Mouse (Mus musculus): Measurements from ENCODE around the gene Numbl. TPM values are rescaled to one million over a fixed set of nuclear protein-coding genes. Genes with fewer than 3 reads are reported as not detected.

The Numbl gene
- polyA plus RNA-seq (2015; fragmentation: Nextera tagmentation; extraction: Ambion mirVana): 12.8 and 14.6 TPM in 2 replicates

DNA sequence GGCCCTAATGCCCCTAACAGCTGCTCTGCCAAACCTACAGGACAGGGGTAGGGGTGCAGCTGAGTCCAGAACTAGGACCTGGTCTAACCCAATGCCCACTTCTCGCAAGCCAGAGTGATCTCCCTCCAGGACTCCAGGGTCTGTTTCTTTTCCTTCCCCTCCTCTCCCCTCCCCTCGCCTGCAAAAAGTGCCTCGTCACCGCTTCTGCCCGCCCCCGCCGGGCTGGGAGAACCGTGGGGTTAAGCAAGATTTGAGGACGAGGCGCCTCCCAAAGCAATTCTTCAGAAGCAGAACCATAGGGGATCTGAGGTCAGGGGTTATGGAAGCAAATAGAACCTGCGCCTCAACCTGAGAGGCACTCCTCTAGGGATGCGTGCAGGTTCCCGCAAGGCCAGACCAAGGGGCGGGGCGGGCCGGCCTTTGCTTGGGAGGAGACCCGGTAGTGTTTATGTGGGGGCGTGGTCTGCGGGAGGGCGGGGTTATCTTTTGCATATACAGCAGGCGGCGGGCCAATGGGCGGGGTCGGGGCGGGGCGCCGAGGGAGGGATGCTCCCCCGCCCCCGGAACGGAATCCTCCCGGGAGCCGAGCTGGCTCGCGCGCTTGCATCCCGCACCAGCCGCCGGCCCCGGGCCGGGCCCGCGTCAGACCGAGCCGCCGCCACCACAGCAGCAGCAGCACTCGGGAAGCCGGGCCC is at the start of gene Numbl:
TSS of gene Numbl (plus strand) at position 229 of the 695 bp plus-strand sequence.
- TF ChIP-seq CTCF (IDR thresholded peaks at IDR 0.05; ENCODE audit: low read depth) (no peak), EP300 (optimal IDR thresholded peaks at IDR 0.05) (no peak)
- Histone ChIP-seq H3K4me3 (ENCODE audit: low read depth, low read length) (peak within 1 kb of the TSS; percentile 81), H3K4me1 (replicated peaks; ENCODE audit: control insufficient read depth, insufficient read depth) (0 out of 2 replicates have a peak, but pooled peaks cover 2% of the 10 kb centered on the region), H3K36me3 (ENCODE audit: control insufficient read depth, insufficient read depth, low read length) (0 out of 2 replicates have a peak, but pooled peaks cover 2% of the 10 kb centered on the region), H3K27me3 (ENCODE audit: control insufficient read depth, insufficient read depth, low read length) (no peaks in the 10 kb centered on the region), H3K4me2 (replicated peaks; ENCODE audit: low read depth) (peak within 1 kb of the TSS; percentile 72), H3K9me3 (ENCODE audit: control insufficient read depth, low read length) (no peaks in the 10 kb centered on the region), H3K27ac (replicated peaks) (peak within 1 kb of the TSS; percentile 87), H3K9ac (ENCODE audit: low read length) (peak within 1 kb of the TSS; percentile 92)
- DNase-seq (ENCODE audit: low spot score): peak; percentile 98
- under 1% methylated on average over 39 of the region's 47 CpGs for WGBS
- ATAC-seq (ENCODE audit: low FRiP score, low TSS enrichment): peak; percentile 86

- H3K36me3 ChIP-seq (ENCODE audit: control insufficient read depth, insufficient read depth, low read length): peaks cover 26% of the 10 kb centered on the region
- no peak overlapping the region for H3K9ac ChIP-seq (ENCODE audit: low read length)
Measured at GRCm38 (mm10) chr7:27212626-27213025, 45.6 kb upstream of the Numbl start.

GRCm38 (mm10) chr7:27218586-27218985 is 39.6 kb upstream of the Numbl start:
- no peak overlapping the region for H3K27ac ChIP-seq (replicated peaks)
- no peaks in the 10 kb centered on the region for H3K4me1 ChIP-seq (replicated peaks; ENCODE audit: control insufficient read depth, insufficient read depth)
- 81% methylated on average over 7 of the region's 7 CpGs for WGBS
- no peak overlapping the region for H3K4me2 ChIP-seq (replicated peaks; ENCODE audit: low read depth)
- H3K4me3 ChIP-seq (ENCODE audit: low read depth, low read length): no peak overlapping the region
- no peak overlapping the region for H3K9ac ChIP-seq (ENCODE audit: low read length)
- H3K36me3 ChIP-seq (ENCODE audit: control insufficient read depth, insufficient read depth, low read length): peaks cover 15% of the 10 kb centered on the region
- TF ChIP-seq CTCF (IDR thresholded peaks at IDR 0.05; ENCODE audit: low read depth) (no peak), EP300 (optimal IDR thresholded peaks at IDR 0.05) (no peak)
- DNase-seq (ENCODE audit: low spot score) (no peak), ATAC-seq (ENCODE audit: low FRiP score, low TSS enrichment) (no peak)
- no peaks in the 10 kb centered on the region for H3K27me3 ChIP-seq (ENCODE audit: control insufficient read depth, insufficient read depth, low read length)
- no peaks in the 10 kb centered on the region for H3K9me3 ChIP-seq (ENCODE audit: control insufficient read depth, low read length)

More at GRCm38 (mm10) chr7:27212626-27213025, 45.6 kb upstream of the Numbl start:
- Histone ChIP-seq H3K4me3 (ENCODE audit: low read depth, low read length) (no peak overlapping the region), H3K4me1 (replicated peaks; ENCODE audit: control insufficient read depth, insufficient read depth) (no peaks in the 10 kb centered on the region), H3K4me2 (replicated peaks; ENCODE audit: low read depth) (no peak overlapping the region), H3K27ac (replicated peaks) (no peak overlapping the region), H3K9me3 (ENCODE audit: control insufficient read depth, low read length) (no peaks in the 10 kb centered on the region), H3K27me3 (ENCODE audit: control insufficient read depth, insufficient read depth, low read length) (no peaks in the 10 kb centered on the region)
- DNase-seq (ENCODE audit: low spot score) (no peak), ATAC-seq (ENCODE audit: low FRiP score, low TSS enrichment) (no peak)
- 92% methylated on average over 2 of the region's 2 CpGs for WGBS
- TF ChIP-seq EP300 (optimal IDR thresholded peaks at IDR 0.05): no peak
- TF ChIP-seq CTCF (IDR thresholded peaks at IDR 0.05; ENCODE audit: low read depth): no peak

GRCm38 (mm10) chr7:27219937-27220336 is 38.3 kb upstream of the Numbl start:
- 75% methylated on average over 11 of the region's 11 CpGs for WGBS
- H3K27ac ChIP-seq (replicated peaks): no peak overlapping the region
- no peak for ATAC-seq (ENCODE audit: low FRiP score, low TSS enrichment)

GRCm38 (mm10) chr7:27221939-27222338 is 36.3 kb upstream of the Numbl start:
- no peaks in the 10 kb centered on the region for H3K9me3 ChIP-seq (ENCODE audit: control insufficient read depth, low read length)
- no peak overlapping the region for H3K4me3 ChIP-seq (ENCODE audit: low read depth, low read length)
- peaks cover 12% of the 10 kb centered on the region for H3K36me3 ChIP-seq (ENCODE audit: control insufficient read depth, insufficient read depth, low read length)
- peak overlapping the region; percentile 41 for H3K27ac ChIP-seq (replicated peaks)
- DNase-seq (ENCODE audit: low spot score) (no peak), ATAC-seq (ENCODE audit: low FRiP score, low TSS enrichment) (no peak)
- no peak overlapping the region for H3K9ac ChIP-seq (ENCODE audit: low read length)
- no peak for TF ChIP-seq EP300 (optimal IDR thresholded peaks at IDR 0.05)
- no peak for TF ChIP-seq CTCF (IDR thresholded peaks at IDR 0.05; ENCODE audit: low read depth)
- no peaks in the 10 kb centered on the region for H3K27me3 ChIP-seq (ENCODE audit: control insufficient read depth, insufficient read depth, low read length)
- no peaks in the 10 kb centered on the region; the same call in 1 of the 2 replicates for H3K4me1 ChIP-seq (replicated peaks; ENCODE audit: control insufficient read depth, insufficient read depth)
- H3K4me2 ChIP-seq (replicated peaks; ENCODE audit: low read depth): no peak overlapping the region
- WGBS: 48% methylated on average over 6 of the region's 6 CpGs

More at GRCm38 (mm10) chr7:27219937-27220336, 38.3 kb upstream of the Numbl start:
- Histone ChIP-seq H3K4me1 (replicated peaks; ENCODE audit: control insufficient read depth, insufficient read depth) (no peaks in the 10 kb centered on the region), H3K27me3 (ENCODE audit: control insufficient read depth, insufficient read depth, low read length) (no peaks in the 10 kb centered on the region), H3K9me3 (ENCODE audit: control insufficient read depth, low read length) (no peaks in the 10 kb centered on the region), H3K36me3 (ENCODE audit: control insufficient read depth, insufficient read depth, low read length) (peaks cover 12% of the 10 kb centered on the region), H3K9ac (ENCODE audit: low read length) (no peak overlapping the region), H3K4me3 (ENCODE audit: low read depth, low read length) (no peak overlapping the region), H3K4me2 (replicated peaks; ENCODE audit: low read depth) (no peak overlapping the region)
- no peak for DNase-seq (ENCODE audit: low spot score)
- TF ChIP-seq EP300 (optimal IDR thresholded peaks at IDR 0.05) (no peak), CTCF (IDR thresholded peaks at IDR 0.05; ENCODE audit: low read depth) (no peak)

DNA sequence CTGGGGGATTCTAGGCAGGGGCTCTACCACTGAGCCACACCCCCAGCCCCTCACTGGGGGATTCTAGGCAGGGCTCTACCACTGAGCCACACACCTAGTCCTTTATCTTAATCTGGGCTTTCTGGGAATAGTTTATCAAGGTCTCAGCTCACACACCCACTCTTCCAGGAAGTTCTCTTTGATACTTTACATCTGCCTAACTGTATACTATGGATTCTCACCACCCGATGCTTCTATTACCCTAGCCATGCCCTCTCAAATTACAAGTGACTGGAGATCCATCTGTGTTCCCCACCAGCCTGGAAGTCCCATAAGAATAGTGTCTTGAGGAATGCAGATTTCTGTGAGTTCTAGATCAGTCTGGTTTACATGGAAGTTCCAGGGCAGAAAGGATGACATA is 35.7 kb upstream of the Numbl start:
- H3K9me3 ChIP-seq (ENCODE audit: control insufficient read depth, low read length): no peaks in the 10 kb centered on the region
- no peak overlapping the region for H3K4me2 ChIP-seq (replicated peaks; ENCODE audit: low read depth)
- peaks cover 11% of the 10 kb centered on the region for H3K36me3 ChIP-seq (ENCODE audit: control insufficient read depth, insufficient read depth, low read length)
- no peak overlapping the region for H3K9ac ChIP-seq (ENCODE audit: low read length)
- no peaks in the 10 kb centered on the region for H3K27me3 ChIP-seq (ENCODE audit: control insufficient read depth, insufficient read depth, low read length)
- DNase-seq (ENCODE audit: low spot score) (peak; percentile 12), ATAC-seq (ENCODE audit: low FRiP score, low TSS enrichment) (no peak)
- H3K27ac ChIP-seq (replicated peaks): peak overlapping the region; percentile 35
- peaks cover 3% of the 10 kb centered on the region; the same call in 1 of the 2 replicates for H3K4me1 ChIP-seq (replicated peaks; ENCODE audit: control insufficient read depth, insufficient read depth)
- no peak overlapping the region for H3K4me3 ChIP-seq (ENCODE audit: low read depth, low read length)
- 36% methylated on average over 1 of the region's 1 CpGs for WGBS
- TF ChIP-seq EP300 (optimal IDR thresholded peaks at IDR 0.05): no peak
- no peak for TF ChIP-seq CTCF (IDR thresholded peaks at IDR 0.05; ENCODE audit: low read depth)
